Mouse (Mus musculus) small intestine, adult 2 months (tissue): ENCODE measurements around the gene Rhebl1.

ENCODE experiments used
- CTCF ChIP-seq: fragments of 200-500 bp; IDR thresholded peaks from 2 replicates; pipeline ENCODE4 v1.5.1; 2012; ENCODE audit warnings: low read depth, mild to moderate bottlenecking, control low read depth, inconsistent platforms, low read length, moderate library complexity, mixed read lengths; ENCODE audit not compliant: insufficient replicate concordance, insufficient read length; ENCODE audit errors: extremely low read depth
- POLR2A ChIP-seq: fragments of 200-500 bp; IDR thresholded peaks from 2 replicates; pipeline ENCODE4 v1.6.1; 2012; ENCODE audit warnings: low read depth, mild to moderate bottlenecking, control low read depth, inconsistent platforms, low read length, moderate library complexity

GRCm38 (mm10) chr15:98851229-98851818 is 43.0 kb downstream of the Rhebl1 start:
- TF ChIP-seq CTCF (no peak), POLR2A (no peak)
